Mouse (Mus musculus): ENCODE results near the gene Fbxw11.

Gene Fbxw11

GRCm38 (mm10) chr11:32748800-32749199 is 106.3 kb downstream of the Fbxw11 start:
- in situ Hi-C loops (cut with MseI, MboI) = no loop called here

GRCm38 (mm10) chr11:32751863-32752594 is 109.5 kb downstream of the Fbxw11 start:
- in situ Hi-C loops (cut with MseI, MboI) = no loop called here

GRCm38 (mm10) chr11:32752595-32752885 is 110.0 kb downstream of the Fbxw11 start:
- in situ Hi-C loops (cut with MseI, MboI) = no loop called here

GRCm38 (mm10) chr11:32753358-32753757 is 110.8 kb downstream of the Fbxw11 start:
- in situ Hi-C loops (cut with MseI, MboI) = no loop called here

- in situ Hi-C loops (cut with MseI, MboI) = no loop called here
These were observed 120.2 kb downstream of the Fbxw11 start for GRCm38 (mm10) chr11:32762773-32763172.

GRCm38 (mm10) chr11:32767496-32768230 is 125.1 kb downstream of the Fbxw11 start:
- in situ Hi-C loops (cut with MseI, MboI) = no loop called here

- in situ Hi-C loops (cut with MseI, MboI) = no loop called here
These were observed 126.3 kb downstream of the Fbxw11 start for GRCm38 (mm10) chr11:32768642-32769343.

- in situ Hi-C loops (cut with MseI, MboI) = no loop called here
These were observed 138.4 kb downstream of the Fbxw11 start for GRCm38 (mm10) chr11:32780747-32781536.

- in situ Hi-C loops (cut with MseI, MboI) = no loop called here
These were observed 139.3 kb downstream of the Fbxw11 start for GRCm38 (mm10) chr11:32781633-32782404.

GRCm38 (mm10) chr11:32782724-32783123 is 140.2 kb downstream of the Fbxw11 start:
- in situ Hi-C loops (cut with MseI, MboI) = no loop called here

- in situ Hi-C loops (cut with MseI, MboI) = no loop called here
These were observed 143.1 kb downstream of the Fbxw11 start for GRCm38 (mm10) chr11:32785591-32786147.

- in situ Hi-C loops (cut with MseI, MboI) = no loop called here
These were observed 143.7 kb downstream of the Fbxw11 start for GRCm38 (mm10) chr11:32786201-32786600.

- in situ Hi-C loops (cut with MseI, MboI) = no loop called here
These were observed 152.4 kb downstream of the Fbxw11 start for GRCm38 (mm10) chr11:32794759-32795445.
